Mouse (Mus musculus) embryonic fibroblast, embryonic 13.5 days (primary cell): ENCODE measurements around the gene Pde4dip.

Experiments used
- CTCF ChIP-seq: IDR thresholded peaks from 2 replicates; pipeline ENCODE4 v1.5.1; 2011; ENCODE audit warnings: mild to moderate bottlenecking, control low read depth, low read length, moderate library complexity, borderline replicate concordance; ENCODE audit not compliant: insufficient read depth
- POLR2A ChIP-seq: IDR thresholded peaks from 2 replicates; pipeline ENCODE4 v1.6.1; 2011; ENCODE audit warnings: low read depth, mild to moderate bottlenecking, control low read depth, low read length, moderate library complexity

DNA sequence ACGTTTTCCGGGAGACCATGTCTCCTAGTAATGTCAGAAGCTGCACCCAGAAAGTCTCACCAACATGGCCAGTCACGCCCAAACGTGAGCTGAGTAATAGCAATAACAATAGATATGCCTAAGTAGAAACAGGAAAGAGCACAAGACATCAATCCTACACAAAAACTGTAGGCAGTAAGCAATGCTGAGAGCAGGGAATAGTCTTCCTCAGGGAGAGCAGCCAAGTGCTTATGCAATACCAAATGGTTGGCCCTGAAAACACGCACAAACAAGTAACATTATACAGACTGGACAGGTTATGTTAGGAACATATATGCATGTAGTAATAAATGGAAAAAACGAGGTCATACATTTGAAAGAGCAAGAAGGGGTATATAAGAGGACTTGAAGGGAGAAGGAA is 239.0 kb downstream of the Pde4dip start:
- TF ChIP-seq CTCF, result no peak
- TF ChIP-seq POLR2A, result no peak
